In the genomic region with DNA sequence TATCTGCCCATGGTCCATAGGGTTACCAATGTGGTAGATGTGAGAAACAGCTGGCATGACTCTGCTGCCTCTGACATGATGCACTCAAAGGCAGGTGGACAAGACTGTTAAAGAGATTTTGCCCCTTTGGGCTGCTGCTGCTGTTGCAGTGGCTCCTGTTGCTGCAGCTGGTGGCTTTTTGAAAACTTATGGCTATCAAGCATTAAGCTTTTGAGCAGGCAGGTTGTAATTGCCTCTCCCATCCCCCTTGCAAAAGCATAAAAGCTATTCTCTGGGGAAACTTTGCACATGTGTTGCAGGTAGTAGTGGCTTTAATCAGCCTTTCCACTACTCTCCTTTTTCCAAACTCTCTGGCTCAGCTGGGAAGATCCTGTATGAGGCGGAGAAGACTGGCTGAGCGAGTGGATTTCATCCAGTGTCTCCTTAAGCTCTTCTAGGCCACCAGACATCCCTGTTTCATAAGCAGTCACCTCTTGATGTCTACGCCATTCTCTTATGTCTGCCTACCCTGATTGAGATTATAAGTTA, we compare ENCODE assay signal across 21 mouse cellular contexts.
DNase-seq lines count a peak whose midpoint lies in the region; ATAC-seq and TF ChIP-seq lines count a peak whose summit lies in the region.
"Had no signal": no experiment of that assay in that cellular context is flagged by ENCODE, and none has a peak within 500 bp of the region (broad histone marks: within the 10 kb centered on the region; RNA-seq: fewer than 3 reads in every experiment).

No protein-coding gene starts in this region.

- H3K9me3 ChIP-seq in kidney, postnatal 0 days (replicated peaks; ENCODE audit: low read length): no peaks in the 10 kb centered on the region
- no peaks in the 10 kb centered on the region for H3K9me3 ChIP-seq in kidney, embryonic 14.5 days (ENCODE audit: control insufficient read depth, low read length)
- H3K9me3 ChIP-seq in limb, embryonic 13.5 days: no peaks in the 10 kb centered on the region
- H3K9me3 ChIP-seq: embryonic facial prominence, embryonic 13.5 days; forebrain, embryonic 13.5 days; hindbrain, embryonic 12.5 days had no signal

- ATAC-seq in kidney, postnatal 0 days (replicated peaks; ENCODE audit: low FRiP score, low read depth): no peak
- no peak for ATAC-seq in kidney, embryonic 14.5 days (ENCODE audit: low FRiP score, low TSS enrichment)
- ATAC-seq in limb, embryonic 13.5 days (ENCODE audit: low FRiP score, low read depth): peak; percentile 78; the same call in 1 of the 2 replicates
- ATAC-seq in activated CD4-positive, CD25-positive, alpha-beta regulatory T cell, adult 4 months: no peak
- no peak for ATAC-seq in CD4-positive, CD25-positive, alpha-beta regulatory T cell, adult 4 months
- ATAC-seq: forebrain, embryonic 13.5 days; forebrain, postnatal 0 days; hindbrain, embryonic 16.5 days; inflammation-experienced regulatory T-cells, adult 6 months had no signal

- no peaks in the 10 kb centered on the region for H3K27me3 ChIP-seq in kidney, postnatal 0 days (ENCODE audit: insufficient read depth, low read length)
- no peaks in the 10 kb centered on the region for H3K27me3 ChIP-seq in kidney, embryonic 14.5 days (ENCODE audit: control insufficient read depth, insufficient read depth, low read length)
- no peaks in the 10 kb centered on the region for H3K27me3 ChIP-seq in limb, embryonic 13.5 days
- H3K27me3 ChIP-seq: embryonic facial prominence, embryonic 13.5 days; forebrain, embryonic 13.5 days; hindbrain, embryonic 12.5 days had no signal

- DNase-seq in kidney, postnatal 0 days (ENCODE audit: low spot score): peak; percentile 13
- peak; percentile 70 for DNase-seq in forelimb bud, embryonic 11.5 days (ENCODE audit: low read depth, low spot score)
- no peak for DNase-seq in heart, adult 9 months (ENCODE audit: low spot score in 2 of 2)
- DNase-seq: adrenal gland, adult 8-10 months; adrenal gland, postnatal 36 days; cerebellum, adult 2 months; cerebellum, postnatal 14 days; forebrain, postnatal 0 days; gastrocnemius, adult 2 months; gastrocnemius, postnatal 25 days; heart, postnatal 10 days; heart, postnatal 4 days had no signal

- H3K36me3 ChIP-seq in kidney, postnatal 0 days (ENCODE audit: insufficient read depth, low read length): no peaks in the 10 kb centered on the region
- H3K36me3 ChIP-seq in kidney, embryonic 14.5 days (ENCODE audit: control insufficient read depth, insufficient read depth, low read length): no peaks in the 10 kb centered on the region
- H3K36me3 ChIP-seq in limb, embryonic 13.5 days: no peaks in the 10 kb centered on the region
- H3K36me3 ChIP-seq: embryonic facial prominence, embryonic 13.5 days; hindbrain, embryonic 12.5 days had no signal

- no peaks in the 10 kb centered on the region for H3K4me1 ChIP-seq in kidney, postnatal 0 days (replicated peaks; ENCODE audit: insufficient read depth, low read length)
- H3K4me1 ChIP-seq in kidney, embryonic 14.5 days (ENCODE audit: control insufficient read depth, insufficient read depth, low read length): no peaks in the 10 kb centered on the region
- H3K4me1 ChIP-seq in limb, embryonic 13.5 days: peaks cover 23% of the 10 kb centered on the region
- H3K4me1 ChIP-seq: embryonic facial prominence, embryonic 13.5 days; hindbrain, embryonic 12.5 days had no signal

- H3K4me3 ChIP-seq in kidney, postnatal 0 days (replicated peaks; ENCODE audit: low read depth, low read length): no peak overlapping the region
- H3K4me3 ChIP-seq in kidney, embryonic 14.5 days (ENCODE audit: low read length): no peak overlapping the region
- no peak overlapping the region for H3K4me3 ChIP-seq in limb, embryonic 13.5 days
- H3K4me3 ChIP-seq: embryonic facial prominence, embryonic 13.5 days; forebrain, embryonic 13.5 days; gastrocnemius, adult 2 months; hindbrain, embryonic 12.5 days had no signal

- no peak for TF ChIP-seq CTCF in kidney, postnatal 0 days (IDR thresholded peaks at IDR 0.05; ENCODE audit: low read depth)

- 85% methylated on average over 3 of the region's 3 CpGs for WGBS in kidney, postnatal 0 days
- 86% methylated on average over 3 of the region's 3 CpGs for WGBS in kidney, embryonic 14.5 days
- WGBS in limb, embryonic 13.5 days: 48% methylated on average over 3 of the region's 3 CpGs

- H3K9ac ChIP-seq in kidney, postnatal 0 days (ENCODE audit: low read depth, low read length): no peak overlapping the region
- H3K9ac ChIP-seq in kidney, embryonic 14.5 days (ENCODE audit: low read depth, low read length): no peak overlapping the region
- H3K9ac ChIP-seq in limb, embryonic 13.5 days: no peak overlapping the region
- H3K9ac ChIP-seq: embryonic facial prominence, embryonic 13.5 days; forebrain, embryonic 13.5 days; forebrain, postnatal 0 days; hindbrain, embryonic 12.5 days had no signal

- H3K4me2 ChIP-seq in kidney, postnatal 0 days (ENCODE audit: low read length): no peak overlapping the region
- H3K4me2 ChIP-seq in kidney, embryonic 14.5 days (replicated peaks; ENCODE audit: low read depth, low read length): no peak overlapping the region
- no peak overlapping the region for H3K4me2 ChIP-seq in limb, embryonic 13.5 days (replicated peaks)
- H3K4me2 ChIP-seq: embryonic facial prominence, embryonic 13.5 days; forebrain, embryonic 13.5 days; hindbrain, embryonic 12.5 days had no signal

- no peak overlapping the region for H3K27ac ChIP-seq in kidney, postnatal 0 days
- no peak overlapping the region for H3K27ac ChIP-seq in kidney, embryonic 14.5 days (ENCODE audit: low read depth, low read length)
- H3K27ac ChIP-seq in limb, embryonic 13.5 days: no peak overlapping the region; the same call in 1 of the 2 replicates
- H3K27ac ChIP-seq: embryonic facial prominence, embryonic 13.5 days; forebrain, embryonic 13.5 days; gastrocnemius, adult 2 months; hindbrain, embryonic 12.5 days had no signal

Comparison
In these comparisons a context has a peak if more than half of its experiments do, and no peak if none do; other contexts are left out.
1. DNase-seq: peak in kidney, postnatal 0 days (single experiment) and forelimb bud, embryonic 11.5 days (single experiment); none in heart, adult 9 months (0 of 2).